Mouse (Mus musculus): ENCODE results near the gene Tead1.

Tead1 gene

GRCm38 (mm10) chr7:112789693-112790092 lies 110.6 kb downstream of the Tead1 start:
- in situ Hi-C loops (cut with MboI; ENCODE audit: low pct_unique_long_range_greater_than_20kb in 1 of 2, low sequenced_read_pairs in 2 of 2, unreplicated experiment in 1 of 2), result loop anchor here in 1 of 2 experiments (10.0 kb wide), 1 partner anchor 145 kb away; no protein-coding TSS in a partner anchor

GRCm38 (mm10) chr7:112790334-112790733 lies 111.2 kb downstream of the Tead1 start:
- in situ Hi-C loops (cut with MboI; ENCODE audit: low pct_unique_long_range_greater_than_20kb in 1 of 2, low sequenced_read_pairs in 2 of 2, unreplicated experiment in 1 of 2), result no loop called here

GRCm38 (mm10) chr7:112792679-112793078 lies 113.6 kb downstream of the Tead1 start:
- in situ Hi-C loops (cut with MboI; ENCODE audit: low pct_unique_long_range_greater_than_20kb in 1 of 2, low sequenced_read_pairs in 2 of 2, unreplicated experiment in 1 of 2), result no loop called here

GRCm38 (mm10) chr7:112793903-112794302 lies 114.8 kb downstream of the Tead1 start:
- in situ Hi-C loops (cut with MboI; ENCODE audit: low pct_unique_long_range_greater_than_20kb in 1 of 2, low sequenced_read_pairs in 2 of 2, unreplicated experiment in 1 of 2), result no loop called here

DNA sequence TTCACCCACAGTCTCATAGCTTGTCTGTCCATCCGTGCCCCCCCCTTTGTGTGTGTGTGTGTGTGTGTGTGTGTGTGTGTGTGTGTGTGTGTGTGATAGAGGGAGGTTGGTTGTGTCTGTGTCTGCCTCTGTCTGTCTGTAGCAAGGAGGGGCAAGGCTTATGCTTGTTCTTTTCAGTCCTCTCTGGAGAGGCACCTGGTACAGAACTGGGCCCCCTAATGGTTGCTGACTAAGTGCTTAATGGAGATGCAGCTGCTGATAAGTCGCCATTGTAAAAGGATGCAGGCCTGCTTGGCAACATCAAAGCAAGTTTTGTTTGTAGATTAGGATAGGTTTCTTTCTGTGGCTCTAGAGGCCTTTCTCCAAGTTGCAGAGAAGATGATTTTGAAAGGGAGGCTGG lies 115.4 kb downstream of the Tead1 start:
- in situ Hi-C loops (cut with MboI; ENCODE audit: low pct_unique_long_range_greater_than_20kb in 1 of 2, low sequenced_read_pairs in 2 of 2, unreplicated experiment in 1 of 2), result no loop called here

GRCm38 (mm10) chr7:112797526-112798321 lies 118.6 kb downstream of the Tead1 start:
- in situ Hi-C loops (cut with MboI; ENCODE audit: low pct_unique_long_range_greater_than_20kb in 1 of 2, low sequenced_read_pairs in 2 of 2, unreplicated experiment in 1 of 2), result no loop called here

DNA sequence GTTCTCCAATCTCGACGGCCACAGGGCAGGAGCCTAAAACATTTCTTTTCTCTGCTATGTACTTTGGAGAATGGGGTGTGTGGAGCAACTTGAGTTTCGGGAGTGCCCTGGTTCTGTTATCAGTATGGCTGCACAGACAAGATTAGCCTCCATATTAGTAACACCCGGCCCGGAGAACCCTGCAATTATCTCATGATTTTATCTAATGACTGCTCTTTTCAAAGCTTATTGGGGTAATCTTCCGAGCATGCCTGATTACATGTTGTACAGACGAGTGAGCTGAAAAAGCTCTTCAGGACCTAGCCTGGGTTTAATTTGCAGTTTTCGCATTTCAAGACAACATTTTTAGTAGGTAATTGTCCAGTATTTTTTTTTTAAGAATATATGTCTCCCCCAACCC lies 122.6 kb downstream of the Tead1 start:
- in situ Hi-C loops (cut with MboI; ENCODE audit: low pct_unique_long_range_greater_than_20kb in 1 of 2, low sequenced_read_pairs in 2 of 2, unreplicated experiment in 1 of 2), result no loop called here

DNA sequence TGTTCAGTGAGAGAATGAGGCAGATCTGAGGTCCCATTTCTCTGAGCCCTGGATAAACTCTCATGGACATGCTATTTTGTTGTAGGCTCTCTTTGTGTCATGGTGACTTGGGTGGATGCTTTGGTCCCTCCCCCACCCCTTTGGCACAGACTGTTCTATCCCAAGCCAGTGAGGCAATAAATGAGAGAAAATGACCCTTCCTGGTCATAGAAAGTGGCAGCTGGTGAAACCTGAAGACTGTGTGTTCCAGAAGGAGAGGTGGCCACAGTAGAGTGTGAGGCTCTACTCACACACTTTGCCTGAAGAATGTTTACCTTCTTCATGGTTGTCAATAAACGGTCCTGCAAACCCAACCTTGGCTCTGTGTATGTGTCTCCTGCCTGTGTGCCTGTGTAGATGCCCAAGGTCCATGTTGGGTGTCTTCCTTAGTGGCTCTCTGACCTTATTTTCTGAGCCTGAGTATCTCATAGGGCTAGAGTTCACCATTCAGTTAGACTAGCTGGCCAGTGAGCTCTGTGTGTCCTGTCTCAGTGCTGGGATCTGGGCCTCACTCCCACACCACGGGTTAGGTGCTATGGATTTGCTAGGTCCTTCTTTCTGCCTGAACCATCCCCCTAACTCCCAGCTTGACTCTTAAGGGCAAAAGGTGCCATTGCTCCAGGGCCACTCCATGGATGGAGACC lies 127.7 kb downstream of the Tead1 start:
- in situ Hi-C loops (cut with MboI; ENCODE audit: low pct_unique_long_range_greater_than_20kb in 1 of 2, low sequenced_read_pairs in 2 of 2, unreplicated experiment in 1 of 2), result no loop called here

- in situ Hi-C loops (cut with MboI; ENCODE audit: low pct_unique_long_range_greater_than_20kb in 1 of 2, low sequenced_read_pairs in 2 of 2, unreplicated experiment in 1 of 2), result no loop called here
Measured at GRCm38 (mm10) chr7:112807401-112807751, 128.3 kb downstream of the Tead1 start.

DNA sequence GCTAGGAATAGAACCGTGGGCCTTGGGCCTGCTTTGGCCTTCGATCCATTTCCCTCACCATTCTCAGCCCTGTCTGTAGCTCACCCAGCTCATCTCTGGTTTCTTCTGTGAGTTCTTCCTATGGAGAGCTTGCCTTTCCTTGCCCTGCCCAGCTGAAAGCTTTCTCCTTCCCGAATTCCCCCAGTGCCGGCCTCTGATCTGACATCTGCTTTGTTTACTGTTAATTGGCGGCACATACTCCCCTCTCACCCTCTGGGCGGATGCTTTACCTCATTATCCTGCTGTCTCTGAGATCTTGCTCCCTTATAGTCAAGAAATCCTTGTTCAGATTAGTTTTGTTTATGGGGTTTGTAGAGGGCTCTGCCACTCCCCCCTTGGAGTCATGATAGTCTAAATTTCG lies 131.6 kb downstream of the Tead1 start:
- in situ Hi-C loops (cut with MboI; ENCODE audit: low pct_unique_long_range_greater_than_20kb in 1 of 2, low sequenced_read_pairs in 2 of 2, unreplicated experiment in 1 of 2), result no loop called here

DNA sequence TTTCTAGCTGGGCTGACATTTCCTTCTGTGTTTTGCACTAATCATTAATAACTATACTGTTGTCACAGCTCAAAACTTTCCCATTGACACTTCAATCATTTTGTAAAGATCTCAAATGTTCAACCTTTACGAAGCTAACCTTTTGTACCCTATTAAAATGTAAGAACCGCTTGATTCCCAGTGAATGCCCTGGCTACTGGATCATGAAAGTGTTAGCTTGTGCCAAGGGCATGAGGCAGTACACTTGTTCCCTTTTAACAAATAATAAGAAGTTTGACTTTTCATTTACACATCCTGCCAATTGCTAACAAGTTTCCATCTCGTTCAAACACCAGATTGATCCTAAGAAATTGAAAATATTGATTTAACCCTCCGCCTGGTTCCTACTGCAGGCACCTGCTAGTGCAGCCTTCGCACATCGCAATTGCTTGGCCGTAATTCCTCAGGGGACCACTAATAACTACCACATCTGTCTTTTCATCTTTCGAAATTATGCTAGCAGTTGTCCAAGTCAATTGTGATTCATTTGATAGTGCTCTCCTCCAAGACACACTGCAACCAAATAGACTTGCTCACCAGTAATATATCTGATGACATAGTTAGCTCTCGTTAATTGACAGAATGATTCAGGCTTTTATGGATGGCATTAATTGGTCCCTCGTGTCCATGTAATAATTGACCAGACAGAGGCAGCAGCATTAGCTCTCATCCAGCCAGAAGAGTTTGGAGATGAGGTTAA lies 133.1 kb downstream of the Tead1 start:
- in situ Hi-C loops (cut with MboI; ENCODE audit: low pct_unique_long_range_greater_than_20kb in 1 of 2, low sequenced_read_pairs in 2 of 2, unreplicated experiment in 1 of 2), result no loop called here

GRCm38 (mm10) chr7:112813163-112813562 lies 134.0 kb downstream of the Tead1 start:
- in situ Hi-C loops (cut with MboI; ENCODE audit: low pct_unique_long_range_greater_than_20kb in 1 of 2, low sequenced_read_pairs in 2 of 2, unreplicated experiment in 1 of 2), result no loop called here

GRCm38 (mm10) chr7:112813731-112814306 lies 134.7 kb downstream of the Tead1 start:
- in situ Hi-C loops (cut with MboI; ENCODE audit: low pct_unique_long_range_greater_than_20kb in 1 of 2, low sequenced_read_pairs in 2 of 2, unreplicated experiment in 1 of 2), result no loop called here

GRCm38 (mm10) chr7:112816016-112816415 lies 136.9 kb downstream of the Tead1 start:
- in situ Hi-C loops (cut with MboI; ENCODE audit: low pct_unique_long_range_greater_than_20kb in 1 of 2, low sequenced_read_pairs in 2 of 2, unreplicated experiment in 1 of 2), result no loop called here

GRCm38 (mm10) chr7:112819833-112820232 lies 140.7 kb downstream of the Tead1 start:
- in situ Hi-C loops (cut with MboI; ENCODE audit: low pct_unique_long_range_greater_than_20kb in 1 of 2, low sequenced_read_pairs in 2 of 2, unreplicated experiment in 1 of 2), result no loop called here

DNA sequence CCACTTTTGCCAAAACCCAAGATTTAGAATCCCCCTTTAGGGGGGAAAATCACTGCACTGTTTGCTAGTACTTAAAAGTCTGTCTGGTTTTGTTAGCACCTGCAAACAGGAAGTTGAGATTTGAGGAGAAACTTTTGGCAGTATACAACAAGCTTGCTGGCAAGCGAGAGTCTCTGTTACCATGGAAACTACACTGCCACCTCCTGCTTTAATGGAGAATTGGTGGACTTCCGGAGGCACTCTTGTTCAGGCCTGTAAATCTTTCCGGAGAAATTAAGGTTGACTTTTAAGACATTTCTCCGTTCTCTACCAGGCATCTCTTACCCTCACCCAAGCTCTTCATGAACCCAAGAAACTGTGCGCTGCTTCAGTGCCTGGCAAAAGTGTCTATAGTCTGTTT lies 143.8 kb downstream of the Tead1 start:
- in situ Hi-C loops (cut with MboI; ENCODE audit: low pct_unique_long_range_greater_than_20kb in 1 of 2, low sequenced_read_pairs in 2 of 2, unreplicated experiment in 1 of 2), result no loop called here

DNA sequence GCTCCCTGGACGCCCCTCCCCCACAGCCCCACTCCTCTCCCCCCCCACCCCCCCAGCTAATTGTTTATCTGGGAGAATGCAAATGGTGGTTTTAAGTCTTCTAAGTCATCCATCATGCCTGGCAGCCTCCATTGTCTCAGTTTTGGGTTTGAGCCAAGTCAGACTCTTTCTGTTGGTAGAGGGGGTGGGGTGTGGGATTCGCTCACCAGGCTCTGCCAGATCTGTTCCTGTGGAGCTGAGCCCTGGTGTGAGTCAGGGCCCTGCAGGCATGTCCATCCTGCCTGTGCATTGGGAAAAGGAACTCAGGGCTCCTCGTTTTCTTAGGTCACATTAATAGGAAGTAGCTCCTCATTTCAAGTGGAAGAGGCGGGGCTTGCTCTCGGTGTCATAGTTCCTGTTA lies 144.5 kb downstream of the Tead1 start:
- in situ Hi-C loops (cut with MboI; ENCODE audit: low pct_unique_long_range_greater_than_20kb in 1 of 2, low sequenced_read_pairs in 2 of 2, unreplicated experiment in 1 of 2), result no loop called here

- in situ Hi-C loops (cut with MboI; ENCODE audit: low pct_unique_long_range_greater_than_20kb in 1 of 2, low sequenced_read_pairs in 2 of 2, unreplicated experiment in 1 of 2), result no loop called here
Measured at GRCm38 (mm10) chr7:112825339-112825781, 146.2 kb downstream of the Tead1 start.

Data from mouse embryonic stem cell (cell line).